Mouse (Mus musculus) liver, adult 2 months (tissue): Measurements from ENCODE around the gene Wdr19.

Source experiments
- CTCF ChIP-seq: fragments of 200-500 bp; IDR thresholded peaks from 2 replicates; pipeline ENCODE4 v1.5.1; 2011; ENCODE audit warnings: low read depth, low read length, control low read depth
- POLR2A ChIP-seq: fragments of 200-500 bp; IDR thresholded peaks from 2 replicates; pipeline ENCODE4 v1.6.1; 2011; ENCODE audit warnings: low read length, control low read depth; ENCODE audit not compliant: insufficient read depth; ENCODE audit errors: extremely low read depth

DNA sequence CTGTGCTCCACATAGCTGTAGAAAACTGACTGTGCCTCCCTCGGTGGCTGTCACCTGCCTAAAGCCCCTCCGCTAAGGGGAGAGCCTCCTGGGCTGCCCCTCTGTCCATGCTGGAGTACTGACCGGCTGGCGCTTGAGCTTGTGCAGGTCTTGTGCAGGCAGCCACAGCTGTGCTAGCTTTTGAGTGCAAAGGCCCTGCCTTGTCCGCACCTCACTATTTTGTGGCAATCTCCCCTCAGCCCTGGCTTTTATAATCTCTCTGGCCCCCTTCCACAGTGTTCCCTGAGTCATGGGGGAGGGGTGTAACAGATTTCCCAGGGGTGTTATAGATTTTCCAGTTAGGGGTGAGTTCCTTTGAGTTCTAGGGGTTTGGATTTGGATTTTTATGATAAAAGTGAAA, 47.7 kb upstream of the Wdr19 start:
- TF ChIP-seq POLR2A (no peak), CTCF (no peak)
